Mouse (Mus musculus) olfactory bulb, adult 2 months (tissue): ENCODE measurements around the gene Prkcsh. TPM values are rescaled to one million over a fixed set of nuclear protein-coding genes. Genes with fewer than 3 reads are reported as not detected.

Source experiments
- H3K27ac ChIP-seq: fragments of 200-500 bp; 2 replicates; pipeline ENCODE4 v1.5.1; 2012; ENCODE audit warnings: low read depth, low read length; ENCODE audit not compliant: insufficient read depth
- H3K4me1 ChIP-seq: fragments of 200-500 bp; 2 replicates; pipeline ENCODE4 v1.6.1; 2012; ENCODE audit warnings: low read length; ENCODE audit not compliant: control insufficient read depth, insufficient read depth
- H3K4me3 ChIP-seq: fragments of 200-500 bp; 2 replicates; pipeline ENCODE4 v1.5.1; 2012; ENCODE audit warnings: mild to moderate bottlenecking, low read depth, low read length, moderate library complexity; ENCODE audit not compliant: insufficient read depth
- CTCF ChIP-seq: fragments of 200-500 bp; IDR thresholded peaks from 2 replicates; pipeline ENCODE4 v1.5.1; 2012; ENCODE audit warnings: low read depth, mild to moderate bottlenecking, low read length, moderate library complexity; ENCODE audit not compliant: insufficient read depth
- POLR2A ChIP-seq: fragments of 200-500 bp; IDR thresholded peaks from 2 replicates; pipeline ENCODE4 v1.6.1; 2012; ENCODE audit warnings: mild to moderate bottlenecking, low read depth, low read length, moderate library complexity; ENCODE audit not compliant: insufficient read depth
- WGBS: fragments of 180-500 bp; shearing (Covaris S2); methylation state at CpG from one replicate; pipeline ENCODE4 v1.1.7; 2018; 5-methylcytosine and 5-hydroxymethylcytosine counted together
- polyA plus RNA-seq: library from polyadenylated mRNA; stranded (reverse); fragments of >200 nt; gene quantifications from 2 replicates; pipeline ENCODE4 v1.2.4, GENCODE M21; 2012; ENCODE audit warnings: low replicate concordance; ENCODE audit not compliant: missing spikeins, insufficient read depth, insufficient read length

Gene Prkcsh
- polyA plus RNA-seq, 1 experiment, result not detected

DNA sequence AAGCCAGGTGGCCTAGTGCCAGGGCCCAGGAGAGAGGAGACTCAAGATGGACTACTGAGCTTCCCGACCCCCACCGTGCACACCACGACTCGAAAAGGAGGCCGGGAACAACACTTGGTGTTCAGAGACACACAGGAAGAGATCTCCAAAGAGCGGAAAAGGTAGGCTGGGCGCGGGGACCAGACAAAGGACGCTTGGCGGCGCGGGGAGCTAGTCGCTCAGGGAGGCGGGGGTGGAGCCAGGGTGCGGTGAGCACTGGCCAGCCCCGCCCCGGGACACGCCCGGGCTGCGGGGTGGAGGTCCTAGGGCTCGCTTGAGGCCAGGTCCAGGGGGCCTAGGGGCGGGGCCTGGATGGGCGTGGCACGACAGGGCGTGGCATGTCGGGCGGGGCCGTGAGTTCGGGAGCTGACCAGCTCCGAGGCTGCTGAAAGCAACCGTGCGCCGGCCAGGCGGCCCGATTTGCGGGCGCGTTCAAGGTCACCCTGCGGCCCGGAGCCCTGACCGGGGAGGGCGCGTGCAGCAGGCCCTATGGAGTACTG, 47.8 kb downstream of the Prkcsh start:
- TF ChIP-seq POLR2A, result 0 out of 2 replicates have a peak, but pooled peaks have one; percentile 12
- no peak for TF ChIP-seq CTCF
- peak overlapping the region; percentile 71 for H3K27ac ChIP-seq
- peak overlapping the region; percentile 98 for H3K4me3 ChIP-seq
- WGBS, result under 1% methylated on average over 43 of the region's 43 CpGs
- peaks cover 30% of the 10 kb centered on the region for H3K4me1 ChIP-seq

GRCm38 (mm10) chr9:22051161-22051957, 48.8 kb downstream of the Prkcsh start:
- Histone ChIP-seq H3K27ac (peak overlapping the region; percentile 94), H3K4me1 (peaks cover 30% of the 10 kb centered on the region), H3K4me3 (peak overlapping the region; percentile 98)
- under 1% methylated on average over 64 of the region's 67 CpGs for WGBS
- TF ChIP-seq POLR2A, result no peak
- TF ChIP-seq CTCF, result no peak

- Histone ChIP-seq H3K27ac (peak within 1 kb of the TSS; percentile 94), H3K4me1 (peaks cover 30% of the 10 kb centered on the region), H3K4me3 (peak within 1 kb of the TSS; percentile 98)
- TF ChIP-seq POLR2A (peak; percentile 95), CTCF (no peak)
- WGBS, result 1% methylated on average over 26 of the region's 28 CpGs
Observed at GRCm38 (mm10) chr9:22051958-22052254, 49.3 kb downstream of the Prkcsh start, which contains the start of gene Elavl3. Gene Elavl3, minus strand, starts transcription at chr9:22052023.

DNA sequence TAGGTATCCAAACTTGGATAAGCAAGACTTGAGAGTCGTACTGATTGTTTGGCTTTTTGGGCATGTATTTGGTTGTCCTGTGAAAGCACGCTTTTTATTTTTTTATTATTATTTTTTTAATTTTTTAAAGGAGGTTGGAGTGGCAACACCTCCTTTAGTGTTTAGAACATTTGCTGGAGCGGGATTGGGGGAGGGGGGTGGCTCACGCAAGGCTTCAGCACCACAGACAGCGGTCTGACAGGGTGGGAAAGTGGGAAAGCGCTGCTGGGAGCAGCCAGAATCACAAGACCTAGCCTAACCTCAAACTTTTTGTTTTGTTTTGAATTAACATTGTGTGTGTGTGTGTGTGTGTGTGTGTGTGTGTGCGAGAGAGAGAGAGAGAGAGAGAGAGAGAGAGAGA, 51.1 kb downstream of the Prkcsh start:
- Histone ChIP-seq H3K27ac (no peak overlapping the region), H3K4me3 (no peak overlapping the region), H3K4me1 (peaks cover 29% of the 10 kb centered on the region)
- WGBS, result 35% methylated on average over 6 of the region's 7 CpGs
- TF ChIP-seq CTCF (no peak), POLR2A (no peak)

GRCm38 (mm10) chr9:22054411-22055076, 51.9 kb downstream of the Prkcsh start:
- Histone ChIP-seq H3K27ac (0 out of 2 replicates have a peak overlapping the region, but pooled peaks have one; percentile 37), H3K4me1 (peaks cover 20% of the 10 kb centered on the region), H3K4me3 (peak overlapping the region; percentile 33)
- WGBS, result under 1% methylated on average over 32 of the region's 32 CpGs
- TF ChIP-seq POLR2A (no peak), CTCF (peak; percentile 65)

GRCm38 (mm10) chr9:22055713-22056112, 53.1 kb downstream of the Prkcsh start:
- H3K27ac ChIP-seq, result no peak overlapping the region
- no peak overlapping the region for H3K4me3 ChIP-seq
- peaks cover 12% of the 10 kb centered on the region for H3K4me1 ChIP-seq
- 41% methylated on average over 29 of the region's 29 CpGs for WGBS
- no peak for TF ChIP-seq POLR2A

- TF ChIP-seq CTCF (no peak), POLR2A (no peak)
Observed at GRCm38 (mm10) chr9:22056303-22056910, 53.8 kb downstream of the Prkcsh start.

GRCm38 (mm10) chr9:22057031-22057517, 54.5 kb downstream of the Prkcsh start:
- 92% methylated on average over 9 of the region's 9 CpGs for WGBS
- no peak overlapping the region for H3K27ac ChIP-seq
- TF ChIP-seq POLR2A, result no peak
- TF ChIP-seq CTCF, result no peak
- H3K4me3 ChIP-seq, result no peak overlapping the region
- H3K4me1 ChIP-seq, result peaks cover 12% of the 10 kb centered on the region

More at GRCm38 (mm10) chr9:22056303-22056910, 53.8 kb downstream of the Prkcsh start:
- H3K4me3 ChIP-seq, result no peak overlapping the region
- H3K4me1 ChIP-seq, result peaks cover 12% of the 10 kb centered on the region
- H3K27ac ChIP-seq, result no peak overlapping the region
- WGBS, result 70% methylated on average over 9 of the region's 9 CpGs
